Mouse (Mus musculus): ENCODE measurements around the gene Gm26938. TPM values are rescaled to one million over a fixed set of nuclear protein-coding genes. Genes with fewer than 3 reads are reported as not detected.
A peak's percentile ranks its signal among the peaks of the same experiment; 100 is the strongest.

Gene Gm26938
- polyA plus RNA-seq, 1 experiment = 0.14 TPM

DNA sequence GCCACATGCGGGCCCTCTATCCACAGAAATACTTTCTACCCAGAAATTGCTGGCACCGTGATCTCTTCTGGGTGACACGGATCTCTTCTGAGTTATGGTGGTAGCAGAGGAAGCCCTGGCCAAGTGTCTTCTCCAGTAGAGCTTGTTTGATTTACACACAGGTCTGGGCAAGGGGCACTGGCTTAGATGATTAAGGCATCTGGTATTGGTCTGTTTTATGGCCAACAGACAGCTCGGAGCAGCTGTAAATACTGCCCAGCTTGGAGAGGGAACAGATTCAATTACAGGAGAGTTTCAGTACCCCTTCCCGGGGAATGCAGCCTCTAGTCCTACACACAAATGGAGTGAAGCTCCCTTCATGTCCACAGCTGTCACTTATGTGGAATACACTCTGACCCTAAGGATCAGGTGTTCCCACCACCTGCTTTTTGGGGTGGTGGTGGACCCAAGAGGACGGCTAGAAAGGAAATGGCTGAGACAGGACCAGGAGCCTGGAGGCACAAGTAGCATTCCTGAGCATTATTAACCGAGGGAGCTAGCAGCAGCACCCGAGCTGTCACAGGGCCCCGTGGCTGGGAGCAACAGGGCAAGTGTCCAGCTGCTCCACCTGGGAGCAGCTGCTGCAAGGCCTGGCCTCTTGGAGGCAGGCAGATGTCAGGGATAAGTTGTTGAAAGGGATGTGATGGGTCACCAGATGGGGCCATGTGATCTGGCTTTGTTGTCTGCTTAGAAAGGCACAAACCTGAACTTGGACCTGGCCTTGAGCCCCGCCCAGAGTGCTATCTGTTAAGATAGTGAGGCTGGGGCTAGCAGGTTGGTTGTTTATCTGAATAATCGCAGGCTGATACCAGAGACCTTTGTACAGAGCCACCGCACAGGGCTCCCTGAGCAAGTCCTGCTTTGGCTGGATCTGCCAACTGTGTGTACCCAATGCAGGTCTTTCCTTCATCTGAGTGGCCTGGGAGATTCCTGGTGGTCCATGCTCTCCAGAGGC is 4.4 kb downstream of the Gm26938 start:
- Histone ChIP-seq H3K27me3 (ENCODE audit: control insufficient read depth, insufficient read depth, insufficient read length) (no peaks in the 10 kb centered on the region), H3K36me3 (ENCODE audit: control insufficient read depth, insufficient read depth) (peaks cover 30% of the 10 kb centered on the region), H3ac (ENCODE audit: control insufficient read depth, insufficient read length, low read depth) (no peak overlapping the region), H3K79me3 (ENCODE audit: low read depth) (peaks cover 14% of the 10 kb centered on the region), H3K4me3 (ENCODE audit: insufficient read depth, poor library complexity, severe bottlenecking) (no peak overlapping the region), H3K79me2 (ENCODE audit: control insufficient read depth, insufficient read depth) (peaks cover 18% of the 10 kb centered on the region)
- TF ChIP-seq MYOD1 (IDR thresholded peaks at IDR 0.05; ENCODE audit: control insufficient read depth, insufficient read length, low read depth) (peak; percentile 3), CTCF (IDR thresholded peaks at IDR 0.05; ENCODE audit: control insufficient read depth, insufficient read depth, insufficient read length) (no peak), USF1 (IDR thresholded peaks at IDR 0.05; ENCODE audit: low read depth) (no peak), MYOG (IDR thresholded peaks at IDR 0.05; ENCODE audit: control insufficient read depth, extremely low read depth, insufficient read length) (no peak), FOSL1 (IDR thresholded peaks at IDR 0.05; ENCODE audit: insufficient read depth, low read length, poor library complexity, severe bottlenecking) (no peak), CEBPB (IDR thresholded peaks at IDR 0.05; ENCODE audit: low read depth) (no peak), MAX (IDR thresholded peaks at IDR 0.05) (no peak)

DNA sequence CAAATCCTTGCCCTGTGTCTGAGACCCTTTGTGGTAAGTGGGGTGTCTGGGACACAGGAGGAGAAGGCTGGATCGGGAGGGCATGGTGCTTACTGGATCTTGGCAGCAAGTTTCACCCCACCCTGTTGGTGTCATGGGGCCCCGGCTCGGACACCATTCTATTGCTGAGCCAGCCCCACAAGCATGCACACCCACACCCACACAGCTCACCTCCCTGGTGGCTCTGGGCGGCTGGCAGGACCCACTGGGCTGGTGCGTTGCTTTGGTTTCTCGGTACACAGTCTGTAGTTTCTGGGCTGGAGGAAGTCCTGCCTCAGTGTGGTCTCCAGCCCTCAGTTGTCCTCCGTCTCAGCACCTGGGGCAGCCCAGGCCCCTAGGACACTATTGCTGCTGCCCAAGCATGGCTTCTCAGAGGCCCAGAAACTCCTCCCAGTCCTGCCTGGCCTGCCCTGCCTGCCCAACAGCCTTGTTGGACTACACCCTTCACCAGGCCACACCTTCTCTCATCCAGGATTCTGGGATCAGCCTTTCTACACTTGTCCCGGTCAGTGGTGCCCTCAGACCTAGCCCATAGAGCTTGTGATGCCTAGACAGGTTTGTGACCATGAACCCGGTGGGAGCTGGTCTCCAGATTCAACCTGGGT is 6.5 kb downstream of the Gm26938 start, which contains the start of gene Tmem184a:
Gene Tmem184a (minus strand): TSS at position 380 of the 644 bp plus-strand sequence.
- H3K79me3 ChIP-seq (ENCODE audit: low read depth) = no peaks in the 10 kb centered on the region
- H3ac ChIP-seq (ENCODE audit: control insufficient read depth, insufficient read length, low read depth) = no peak within 1 kb of the TSS
- TF ChIP-seq USF1 (IDR thresholded peaks at IDR 0.05; ENCODE audit: low read depth) (no peak), MYOG (IDR thresholded peaks at IDR 0.05; ENCODE audit: control insufficient read depth, extremely low read depth, insufficient read length) (no peak), MAX (IDR thresholded peaks at IDR 0.05) (no peak), CEBPB (IDR thresholded peaks at IDR 0.05; ENCODE audit: low read depth) (no peak), MYOD1 (IDR thresholded peaks at IDR 0.05; ENCODE audit: control insufficient read depth, insufficient read length, low read depth) (no peak), CTCF (IDR thresholded peaks at IDR 0.05; ENCODE audit: control insufficient read depth, insufficient read depth, insufficient read length) (no peak), FOSL1 (IDR thresholded peaks at IDR 0.05; ENCODE audit: insufficient read depth, low read length, poor library complexity, severe bottlenecking) (no peak)
- H3K4me3 ChIP-seq (ENCODE audit: insufficient read depth, poor library complexity, severe bottlenecking) = no peak within 1 kb of the TSS
- H3K79me2 ChIP-seq (ENCODE audit: control insufficient read depth, insufficient read depth) = no peaks in the 10 kb centered on the region
- peaks cover 22% of the 10 kb centered on the region for H3K36me3 ChIP-seq (ENCODE audit: control insufficient read depth, insufficient read depth)
- no peaks in the 10 kb centered on the region for H3K27me3 ChIP-seq (ENCODE audit: control insufficient read depth, insufficient read depth, insufficient read length)

DNA sequence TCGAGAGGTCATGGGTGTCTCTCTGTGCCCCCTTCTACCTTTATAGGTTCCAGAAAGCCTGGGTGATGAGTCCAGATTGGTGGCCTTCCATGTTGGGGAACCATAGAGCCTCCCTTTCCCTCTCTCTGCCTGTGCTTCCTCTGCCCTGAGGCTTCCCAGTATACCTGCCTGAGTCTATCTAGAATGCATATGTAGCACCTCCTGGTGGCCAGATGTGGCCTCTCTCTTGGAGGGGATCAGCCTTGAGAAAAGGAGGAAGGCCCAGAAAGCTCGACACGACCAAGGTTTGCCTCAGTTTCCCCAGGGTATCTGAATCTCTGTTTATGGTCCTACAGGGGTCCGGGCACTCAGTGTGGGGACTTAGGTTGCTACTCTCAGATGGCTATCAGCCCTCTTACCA is 7.4 kb downstream of the Gm26938 start:
- TF ChIP-seq CTCF (IDR thresholded peaks at IDR 0.05; ENCODE audit: control insufficient read depth, insufficient read depth, insufficient read length) = no peak
- no peak for TF ChIP-seq MYOD1 (IDR thresholded peaks at IDR 0.05; ENCODE audit: control insufficient read depth, insufficient read length, low read depth)
- TF ChIP-seq CEBPB (IDR thresholded peaks at IDR 0.05; ENCODE audit: low read depth) = no peak
- no peak for TF ChIP-seq FOSL1 (IDR thresholded peaks at IDR 0.05; ENCODE audit: insufficient read depth, low read length, poor library complexity, severe bottlenecking)
- no peak for TF ChIP-seq MAX (IDR thresholded peaks at IDR 0.05)
- no peak for TF ChIP-seq USF1 (IDR thresholded peaks at IDR 0.05; ENCODE audit: low read depth)
- TF ChIP-seq MYOG (IDR thresholded peaks at IDR 0.05; ENCODE audit: control insufficient read depth, extremely low read depth, insufficient read length) = no peak
- Histone ChIP-seq H3ac (ENCODE audit: control insufficient read depth, insufficient read length, low read depth) (no peak overlapping the region), H3K79me3 (ENCODE audit: low read depth) (no peaks in the 10 kb centered on the region), H3K79me2 (ENCODE audit: control insufficient read depth, insufficient read depth) (no peaks in the 10 kb centered on the region), H3K27me3 (ENCODE audit: control insufficient read depth, insufficient read depth, insufficient read length) (peaks cover 6% of the 10 kb centered on the region), H3K36me3 (ENCODE audit: control insufficient read depth, insufficient read depth) (peaks cover 13% of the 10 kb centered on the region), H3K4me3 (ENCODE audit: insufficient read depth, poor library complexity, severe bottlenecking) (no peak overlapping the region)

DNA sequence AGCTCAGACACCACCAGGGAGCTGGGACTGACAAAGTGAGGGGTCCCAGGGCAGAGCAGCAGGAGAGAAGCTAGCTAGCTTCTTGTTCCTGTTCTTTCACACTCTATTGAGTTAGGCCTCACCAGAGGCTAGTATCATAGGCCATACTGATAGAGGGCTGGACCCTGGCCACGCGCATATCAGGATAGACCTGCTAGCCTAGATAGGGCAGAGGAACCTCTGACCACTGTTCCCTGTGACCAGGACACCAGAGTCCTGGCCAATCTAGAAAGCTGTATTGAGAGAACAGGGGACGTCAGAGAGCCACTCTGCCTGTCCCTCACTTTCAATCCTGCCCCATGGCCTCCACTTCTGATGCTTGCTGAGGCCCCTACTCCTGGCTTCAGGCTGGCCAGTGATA is 8.2 kb downstream of the Gm26938 start:
- no peak overlapping the region for H3ac ChIP-seq (ENCODE audit: control insufficient read depth, insufficient read length, low read depth)
- no peak for TF ChIP-seq MYOD1 (IDR thresholded peaks at IDR 0.05; ENCODE audit: control insufficient read depth, insufficient read length, low read depth)
- no peak for TF ChIP-seq MAX (IDR thresholded peaks at IDR 0.05)
- no peak overlapping the region for H3K4me3 ChIP-seq (ENCODE audit: insufficient read depth, poor library complexity, severe bottlenecking)
- no peaks in the 10 kb centered on the region for H3K79me2 ChIP-seq (ENCODE audit: control insufficient read depth, insufficient read depth)
- no peaks in the 10 kb centered on the region for H3K79me3 ChIP-seq (ENCODE audit: low read depth)
- H3K27me3 ChIP-seq (ENCODE audit: control insufficient read depth, insufficient read depth, insufficient read length) = peaks cover 9% of the 10 kb centered on the region
- H3K36me3 ChIP-seq (ENCODE audit: control insufficient read depth, insufficient read depth) = peaks cover 10% of the 10 kb centered on the region

DNA sequence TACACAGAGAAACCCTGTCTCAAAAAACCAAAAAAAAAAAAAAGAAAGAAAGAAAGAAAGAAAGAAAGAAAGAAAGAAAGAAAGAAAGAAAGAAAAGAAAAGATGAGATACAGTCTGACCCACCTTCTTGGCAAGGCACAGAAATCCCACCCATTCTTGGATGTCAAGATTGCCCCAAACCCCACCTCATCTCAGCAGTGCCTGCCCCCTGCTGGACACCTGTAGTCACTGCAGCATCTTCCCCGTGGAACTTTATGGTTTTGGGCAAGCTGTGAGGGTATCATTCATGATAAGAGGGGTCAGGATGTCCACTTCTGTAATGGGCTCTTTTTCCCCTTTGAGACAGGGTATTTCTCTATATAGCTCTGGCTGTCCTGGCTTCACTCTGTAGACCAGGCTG is 8.9 kb downstream of the Gm26938 start:
- H3K36me3 ChIP-seq (ENCODE audit: control insufficient read depth, insufficient read depth) = peaks cover 2% of the 10 kb centered on the region
- H3K79me2 ChIP-seq (ENCODE audit: control insufficient read depth, insufficient read depth) = no peaks in the 10 kb centered on the region

More for the DNA sequence above, 8.9 kb downstream of the Gm26938 start:
- H3K4me3 ChIP-seq (ENCODE audit: insufficient read depth, poor library complexity, severe bottlenecking) = no peak overlapping the region
- H3K27me3 ChIP-seq (ENCODE audit: control insufficient read depth, insufficient read depth, insufficient read length) = peaks cover 13% of the 10 kb centered on the region
- no peaks in the 10 kb centered on the region for H3K79me3 ChIP-seq (ENCODE audit: low read depth)
- no peak overlapping the region for H3ac ChIP-seq (ENCODE audit: control insufficient read depth, insufficient read length, low read depth)
- no peak for TF ChIP-seq CEBPB (IDR thresholded peaks at IDR 0.05; ENCODE audit: low read depth)
- TF ChIP-seq CTCF (IDR thresholded peaks at IDR 0.05; ENCODE audit: control insufficient read depth, insufficient read depth, insufficient read length) = peak; percentile 45

All from C2C12 (cell line).